Mouse (Mus musculus): Measurements from ENCODE around the gene Col15a1.

DNA sequence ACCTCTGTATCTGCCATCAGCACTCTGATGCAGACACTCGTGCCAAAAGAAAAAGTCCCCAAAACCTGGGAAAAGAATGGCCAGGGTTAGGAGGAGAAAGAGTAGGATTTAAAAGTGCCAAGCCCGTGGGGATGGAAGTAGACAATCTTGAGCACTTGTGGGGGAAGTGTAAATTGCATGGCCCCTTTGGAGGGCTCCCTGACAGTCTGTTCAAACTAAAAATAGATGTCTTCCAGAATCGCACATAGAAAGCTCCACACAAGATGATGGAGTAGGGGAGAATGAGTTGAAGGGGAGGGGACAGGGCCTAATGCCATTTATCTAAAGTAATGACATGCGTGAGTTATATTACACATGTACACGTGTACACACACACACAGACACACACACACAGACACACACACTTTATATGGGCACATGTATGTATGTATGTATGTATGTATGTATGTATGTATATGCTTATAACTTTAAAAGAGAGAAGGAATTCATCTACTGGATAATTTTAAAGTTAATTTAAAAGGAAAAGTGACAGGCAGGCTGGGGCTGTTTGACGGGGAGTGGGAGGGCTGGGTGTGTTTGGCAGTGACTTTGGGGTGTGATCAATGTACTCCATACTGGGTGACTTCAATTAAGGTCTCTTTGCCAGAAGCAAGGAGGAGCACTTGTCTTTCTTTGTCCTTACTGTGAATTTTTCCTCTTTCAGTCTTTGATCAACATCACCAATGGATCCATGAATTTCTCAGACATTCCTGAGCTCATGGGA lies 74.1 kb downstream of the Col15a1 start:
- TF ChIP-seq CTCF (IDR thresholded peaks at IDR 0.05; ENCODE audit: borderline replicate concordance, extremely low read depth, insufficient read depth, insufficient read length): no peak
- TF ChIP-seq POLR2A (IDR thresholded peaks at IDR 0.05; ENCODE audit: borderline replicate concordance, extremely low read depth, insufficient read depth, insufficient read length, poor library complexity, severe bottlenecking): no peak
